Mouse (Mus musculus) spleen, adult 2 months (tissue): ENCODE measurements around the gene Aatf.

Experiments used
- CTCF ChIP-seq: fragments of 200-500 bp; IDR thresholded peaks from 2 replicates; pipeline ENCODE4 v1.5.1; 2011; ENCODE audit warnings: mild to moderate bottlenecking, inconsistent platforms; ENCODE audit not compliant: insufficient read depth, insufficient read length, insufficient replicate concordance; ENCODE audit errors: extremely low read depth
- POLR2A ChIP-seq: fragments of 200-500 bp; IDR thresholded peaks from 2 replicates; pipeline ENCODE4 v1.6.1; 2011; ENCODE audit warnings: low read depth, low read length, inconsistent platforms

DNA sequence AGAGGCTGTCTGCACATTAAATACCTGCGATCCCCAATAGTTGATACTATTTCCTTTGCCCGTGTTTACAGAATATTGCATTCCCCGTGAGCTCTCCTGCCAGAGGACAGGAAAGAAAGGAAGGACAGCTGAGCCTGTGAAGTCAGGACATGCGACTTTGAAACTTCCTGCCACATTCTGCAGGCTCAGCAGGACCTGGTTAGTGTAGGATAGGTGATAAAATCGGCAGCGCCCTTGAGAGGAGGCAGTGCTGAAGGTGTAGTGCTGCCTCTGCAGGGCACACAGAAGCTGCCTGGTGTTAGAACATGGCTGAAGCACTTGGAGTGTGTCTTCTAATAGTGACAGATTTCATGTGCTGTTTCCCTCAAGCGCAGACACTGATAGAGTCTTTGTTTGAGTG, 119.8 kb downstream of the Aatf start:
- TF ChIP-seq CTCF (no peak), POLR2A (no peak)
